Mouse (Mus musculus): ENCODE data around the gene Pcbp3. TPM values are rescaled to one million over a fixed set of nuclear protein-coding genes. Genes with fewer than 3 reads are reported as not detected.

Pcbp3 gene
- polyA plus RNA-seq, 1 experiment from 2014 or later: 44.9 TPM

DNA sequence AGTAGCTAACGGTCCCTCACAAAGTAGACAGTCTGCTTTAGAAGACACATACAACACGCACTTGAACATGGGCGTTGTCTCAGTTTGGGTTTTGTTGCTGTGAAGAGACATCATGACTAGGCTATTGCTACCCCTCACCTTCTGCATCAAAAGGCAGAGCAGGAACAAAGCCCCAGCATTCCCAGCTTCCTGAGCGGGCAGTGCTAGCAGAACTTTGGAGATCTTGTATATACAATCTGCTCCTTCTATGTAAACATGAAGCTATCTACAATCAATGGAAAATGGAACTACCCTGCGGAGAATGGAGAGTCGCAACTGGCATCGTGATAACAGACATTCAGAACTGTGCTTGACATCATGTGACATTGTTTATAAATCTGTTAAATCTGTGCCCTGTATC lies 9.3 kb upstream of the Pcbp3 start:
- 92% methylated on average over 7 of the region's 7 CpGs for WGBS
- Histone ChIP-seq H3K4me1 (peaks cover 34% of the 10 kb centered on the region), H3K4me3 (no peak overlapping the region), H3K9me3 (replicated peaks) (no peaks in the 10 kb centered on the region), H3K27ac (no peak overlapping the region), H3K36me3 (no peaks in the 10 kb centered on the region), H3K27me3 (ENCODE audit: low read depth, poor library complexity, severe bottlenecking) (no peaks in the 10 kb centered on the region)
- DNase-seq (ENCODE audit: low spot score): no peak

DNA sequence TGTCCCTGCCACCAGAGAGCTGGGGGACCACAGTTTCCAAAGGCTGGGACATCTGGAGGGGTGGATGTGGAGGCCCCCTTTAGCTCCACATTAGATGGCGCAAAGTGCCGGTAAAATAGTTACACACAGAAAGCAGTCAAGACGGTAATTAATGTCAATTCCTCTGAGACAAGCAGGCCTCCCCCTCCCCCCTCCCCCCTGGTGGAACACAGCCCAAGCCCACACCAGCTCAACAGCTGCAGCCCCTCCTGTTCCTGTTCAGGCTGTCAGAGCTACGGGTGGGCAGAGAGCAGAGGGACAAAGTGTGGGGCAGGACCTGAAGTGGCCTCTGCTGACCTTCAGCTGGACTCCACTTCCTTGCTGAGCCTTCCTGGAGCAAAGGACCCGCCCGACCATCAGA lies 2.7 kb upstream of the Pcbp3 start:
- 5% methylated on average over 6 of the region's 6 CpGs for WGBS
- H3K27ac ChIP-seq: peak overlapping the region; percentile 73

DNA sequence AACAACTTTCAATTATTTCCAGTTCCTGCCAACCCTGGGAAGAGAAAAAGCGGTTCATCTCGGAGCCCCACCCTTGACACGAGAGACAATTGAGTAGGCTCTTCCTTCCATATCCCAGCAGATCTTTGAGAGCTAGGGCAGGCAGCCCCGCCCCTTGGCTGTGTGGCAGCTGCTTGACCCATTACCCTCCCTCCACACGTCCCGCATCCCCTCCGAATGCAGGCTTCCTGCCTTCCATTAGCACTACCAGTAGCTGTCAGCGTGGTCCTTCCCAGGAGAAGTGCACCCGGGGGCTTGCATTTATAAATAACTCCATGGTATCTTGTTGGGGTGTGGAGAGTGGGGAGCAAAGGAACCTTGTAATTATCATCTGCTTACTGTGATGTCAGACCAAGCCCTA lies 2.3 kb upstream of the Pcbp3 start:
- H3K27me3 ChIP-seq (ENCODE audit: low read depth, poor library complexity, severe bottlenecking): no peaks in the 10 kb centered on the region
- peak overlapping the region; percentile 30 for H3K4me3 ChIP-seq
- H3K36me3 ChIP-seq: no peaks in the 10 kb centered on the region
- H3K4me1 ChIP-seq: peaks cover 64% of the 10 kb centered on the region
- peak; percentile 56 for DNase-seq (ENCODE audit: low spot score)
- no peaks in the 10 kb centered on the region for H3K9me3 ChIP-seq (replicated peaks)
- peak overlapping the region; percentile 73; the same call in 1 of the 2 replicates for H3K27ac ChIP-seq
- WGBS: 14% methylated on average over 9 of the region's 9 CpGs

More for the DNA sequence above, 2.7 kb upstream of the Pcbp3 start:
- DNase-seq (ENCODE audit: low spot score): peak; percentile 72
- Histone ChIP-seq H3K9me3 (replicated peaks) (no peaks in the 10 kb centered on the region), H3K36me3 (no peaks in the 10 kb centered on the region), H3K27me3 (ENCODE audit: low read depth, poor library complexity, severe bottlenecking) (no peaks in the 10 kb centered on the region), H3K4me3 (peak overlapping the region; percentile 30), H3K4me1 (peaks cover 64% of the 10 kb centered on the region)

DNA sequence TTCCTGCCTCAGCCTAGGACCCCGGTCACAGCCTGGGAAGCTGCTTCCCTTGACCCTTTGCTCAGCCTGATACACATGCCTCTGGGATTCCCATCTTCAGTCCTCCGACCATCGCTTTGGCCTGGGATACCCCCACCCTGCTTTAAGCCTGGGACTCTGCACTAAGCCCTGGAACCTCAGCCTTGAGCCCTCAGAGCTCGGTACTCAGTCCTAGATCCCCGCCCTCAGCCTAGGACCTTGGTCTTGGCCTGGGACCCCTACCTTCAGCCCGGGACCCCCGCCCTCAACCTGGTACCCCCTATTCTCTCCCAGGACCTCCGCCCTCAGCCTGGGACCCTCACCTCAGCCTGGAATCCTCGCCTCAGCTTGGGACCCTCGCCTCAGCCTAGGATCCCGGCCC lies 531 bp downstream of the Pcbp3 start:
- no peaks in the 10 kb centered on the region for H3K36me3 ChIP-seq

DNA sequence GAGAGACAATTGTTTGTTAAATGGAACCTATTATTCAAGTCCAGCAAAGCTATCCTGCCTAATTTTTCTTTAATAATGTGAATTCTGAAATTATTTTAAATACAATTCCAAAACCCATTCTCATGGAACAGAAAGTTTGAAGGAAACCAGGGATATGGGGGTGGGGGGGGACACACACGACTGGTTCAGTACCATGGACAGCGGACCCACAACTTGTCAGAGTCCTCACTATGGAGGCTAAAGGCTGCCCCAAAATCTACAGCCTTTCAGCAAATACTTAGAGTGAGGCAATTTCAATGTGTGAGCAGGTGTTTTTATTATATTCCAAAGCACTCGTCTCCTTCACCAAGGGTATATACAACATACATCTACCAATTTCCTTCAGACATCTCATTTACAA lies 3.5 kb downstream of the Pcbp3 start:
- Histone ChIP-seq H3K36me3 (no peaks in the 10 kb centered on the region), H3K4me1 (peaks cover 34% of the 10 kb centered on the region), H3K4me3 (no peak overlapping the region), H3K9me3 (replicated peaks) (no peaks in the 10 kb centered on the region), H3K27ac (no peak overlapping the region), H3K27me3 (ENCODE audit: low read depth, poor library complexity, severe bottlenecking) (no peaks in the 10 kb centered on the region)
- WGBS: 51% methylated on average over 3 of the region's 3 CpGs
- DNase-seq (ENCODE audit: low spot score): peak; percentile 58

More for the DNA sequence above, 531 bp downstream of the Pcbp3 start:
- DNase-seq (ENCODE audit: low spot score): no peak
- Histone ChIP-seq H3K4me3 (peak overlapping the region; percentile 68), H3K4me1 (peaks cover 63% of the 10 kb centered on the region), H3K27me3 (ENCODE audit: low read depth, poor library complexity, severe bottlenecking) (no peaks in the 10 kb centered on the region), H3K27ac (peak overlapping the region; percentile 87), H3K9me3 (replicated peaks) (no peaks in the 10 kb centered on the region)
- 13% methylated on average over 11 of the region's 11 CpGs for WGBS

DNA sequence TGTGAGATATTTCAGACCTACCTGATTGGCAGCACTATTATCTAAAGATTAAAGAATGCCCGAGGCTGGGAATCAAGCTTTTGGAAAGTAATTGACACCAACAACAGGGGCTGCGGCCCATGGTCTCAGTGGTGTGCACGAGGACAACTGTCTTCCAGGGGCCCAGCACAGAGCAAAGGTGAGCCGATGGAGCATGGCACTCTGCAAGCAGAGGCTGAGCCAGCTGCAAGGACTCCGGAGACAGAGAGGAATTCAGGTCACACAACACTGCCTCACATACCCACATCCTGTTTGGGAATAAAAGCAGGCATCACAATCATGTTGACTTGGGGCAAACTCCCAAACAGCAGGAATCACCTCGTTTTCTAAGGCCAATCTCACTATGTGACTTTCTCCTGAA lies 5.5 kb downstream of the Pcbp3 start:
- Histone ChIP-seq H3K36me3 (no peaks in the 10 kb centered on the region), H3K4me3 (no peak overlapping the region), H3K27me3 (ENCODE audit: low read depth, poor library complexity, severe bottlenecking) (no peaks in the 10 kb centered on the region), H3K9me3 (replicated peaks) (no peaks in the 10 kb centered on the region), H3K27ac (no peak overlapping the region), H3K4me1 (peaks cover 15% of the 10 kb centered on the region)
- WGBS: 66% methylated on average over 6 of the region's 6 CpGs
- no peak for DNase-seq (ENCODE audit: low spot score)

DNA sequence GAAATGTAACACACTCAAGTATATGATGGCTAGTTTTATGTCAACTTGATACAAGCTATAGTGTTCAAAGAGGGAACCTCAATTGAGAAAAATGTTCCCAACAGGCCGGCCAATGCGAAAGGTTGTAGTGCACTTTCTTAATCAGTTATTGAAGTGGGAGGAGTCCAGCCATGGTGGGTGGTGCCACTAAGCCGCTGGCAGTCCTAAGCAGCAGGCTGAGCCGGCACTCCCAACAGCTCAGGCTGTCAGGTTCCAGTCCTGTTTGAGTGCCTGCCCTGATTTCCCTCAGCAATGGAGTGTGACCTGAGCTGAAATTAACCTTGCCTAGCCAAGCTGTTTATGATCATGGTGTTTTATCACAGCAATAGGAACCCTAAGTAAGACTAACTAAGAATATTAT lies 20.6 kb downstream of the Pcbp3 start:
- 70% methylated on average over 4 of the region's 4 CpGs for WGBS
- Histone ChIP-seq H3K9me3 (replicated peaks) (no peaks in the 10 kb centered on the region), H3K27me3 (ENCODE audit: low read depth, poor library complexity, severe bottlenecking) (no peaks in the 10 kb centered on the region), H3K36me3 (no peaks in the 10 kb centered on the region), H3K4me3 (no peak overlapping the region), H3K27ac (no peak overlapping the region), H3K4me1 (no peaks in the 10 kb centered on the region)
- DNase-seq (ENCODE audit: low spot score): no peak

DNA sequence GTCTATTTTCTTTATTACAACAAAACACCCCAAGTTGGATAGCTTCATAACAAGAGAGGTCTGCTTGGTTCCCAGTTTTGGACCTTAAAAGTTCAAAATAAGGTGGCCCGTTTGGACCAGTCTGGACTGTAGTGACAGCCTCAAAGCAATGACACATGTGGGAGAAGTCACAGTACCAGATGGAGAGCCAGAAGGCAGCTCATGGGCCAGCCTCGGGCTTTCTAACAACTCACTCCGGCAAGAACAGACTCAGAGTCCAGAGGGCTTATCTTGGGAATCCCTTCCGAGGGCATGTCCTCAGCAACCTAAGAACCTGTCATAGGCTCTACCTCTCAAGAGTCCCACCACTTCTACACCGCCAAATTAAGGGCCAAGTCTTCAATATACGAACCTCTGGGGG lies 24.9 kb downstream of the Pcbp3 start:
- WGBS: 92% methylated on average over 6 of the region's 6 CpGs
- no peaks in the 10 kb centered on the region for H3K9me3 ChIP-seq (replicated peaks)

DNA sequence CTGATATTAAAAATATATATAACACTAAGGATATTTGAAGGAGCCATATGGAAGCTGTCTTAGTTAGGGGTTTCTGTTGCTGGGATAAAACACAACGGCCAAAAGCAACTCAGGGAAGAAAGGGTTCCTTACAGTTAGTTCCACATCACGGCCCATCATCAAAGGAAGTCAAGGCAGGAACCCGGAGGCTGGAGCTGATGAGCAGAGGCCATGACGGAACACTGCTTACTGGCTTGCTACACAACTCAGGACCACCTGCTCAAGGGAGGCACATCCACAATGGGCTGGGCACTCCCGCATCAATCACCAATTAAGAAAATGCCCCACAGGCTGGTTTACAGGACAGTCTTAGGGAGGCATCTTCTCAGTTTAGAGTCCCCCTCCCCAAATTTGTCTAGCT lies 26.9 kb downstream of the Pcbp3 start:
- 86% methylated on average over 5 of the region's 5 CpGs for WGBS
- Histone ChIP-seq H3K27me3 (ENCODE audit: low read depth, poor library complexity, severe bottlenecking) (no peaks in the 10 kb centered on the region), H3K9me3 (replicated peaks) (no peaks in the 10 kb centered on the region), H3K4me1 (no peaks in the 10 kb centered on the region), H3K27ac (no peak overlapping the region), H3K36me3 (no peaks in the 10 kb centered on the region), H3K4me3 (no peak overlapping the region)
- no peak for DNase-seq (ENCODE audit: low spot score)

More for the DNA sequence above, 24.9 kb downstream of the Pcbp3 start:
- H3K27ac ChIP-seq: no peak overlapping the region
- H3K36me3 ChIP-seq: no peaks in the 10 kb centered on the region
- H3K27me3 ChIP-seq (ENCODE audit: low read depth, poor library complexity, severe bottlenecking): no peaks in the 10 kb centered on the region
- DNase-seq (ENCODE audit: low spot score): no peak
- H3K4me1 ChIP-seq: no peaks in the 10 kb centered on the region
- no peak overlapping the region for H3K4me3 ChIP-seq

DNA sequence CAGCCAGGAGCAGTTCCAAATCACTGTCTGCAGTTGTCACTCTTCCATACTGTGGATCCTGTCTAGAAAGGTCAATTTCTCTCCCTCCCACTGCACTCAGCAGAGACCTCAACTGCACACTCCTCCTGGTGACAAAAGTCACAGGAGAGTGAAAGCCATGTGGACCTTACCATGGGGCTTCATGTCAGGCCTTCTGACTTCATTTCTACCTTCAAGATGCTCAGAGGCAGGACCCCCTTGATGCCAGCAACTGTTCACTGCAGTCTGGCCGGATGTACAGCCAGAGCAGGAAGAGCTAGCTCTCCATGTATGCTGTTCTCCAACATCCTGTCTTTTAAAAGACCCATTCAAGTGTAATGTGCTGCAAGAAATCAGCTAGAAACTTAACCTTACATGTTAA lies 29.9 kb downstream of the Pcbp3 start:
- Histone ChIP-seq H3K27ac (no peak overlapping the region), H3K4me3 (no peak overlapping the region), H3K4me1 (no peaks in the 10 kb centered on the region), H3K27me3 (ENCODE audit: low read depth, poor library complexity, severe bottlenecking) (no peaks in the 10 kb centered on the region), H3K36me3 (no peaks in the 10 kb centered on the region), H3K9me3 (replicated peaks) (no peaks in the 10 kb centered on the region)
- WGBS: 97% methylated on average over 1 of the region's 1 CpGs
- no peak for DNase-seq (ENCODE audit: low spot score)

DNA sequence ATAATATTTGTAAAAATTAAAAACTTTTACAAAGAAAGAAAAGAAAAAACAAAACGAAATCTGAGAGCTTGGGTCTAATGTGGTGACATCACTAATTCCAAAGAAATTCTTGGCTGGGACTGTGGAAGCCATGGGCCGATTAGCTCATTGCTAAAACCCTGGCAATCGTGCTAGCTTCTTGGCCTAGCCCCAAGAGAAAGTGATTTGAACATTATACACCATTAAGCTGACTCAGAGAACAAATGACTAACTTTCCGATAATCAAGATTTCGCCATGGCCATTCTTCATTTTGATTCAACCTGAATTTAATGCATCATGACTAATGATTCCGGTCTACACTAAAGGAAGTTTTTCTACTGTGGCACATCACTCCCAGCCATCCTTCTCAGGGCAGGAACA lies 30.6 kb downstream of the Pcbp3 start:
- DNase-seq (ENCODE audit: low spot score): no peak
- WGBS: 90% methylated on average over 6 of the region's 6 CpGs
- no peaks in the 10 kb centered on the region for H3K9me3 ChIP-seq (replicated peaks)

DNA sequence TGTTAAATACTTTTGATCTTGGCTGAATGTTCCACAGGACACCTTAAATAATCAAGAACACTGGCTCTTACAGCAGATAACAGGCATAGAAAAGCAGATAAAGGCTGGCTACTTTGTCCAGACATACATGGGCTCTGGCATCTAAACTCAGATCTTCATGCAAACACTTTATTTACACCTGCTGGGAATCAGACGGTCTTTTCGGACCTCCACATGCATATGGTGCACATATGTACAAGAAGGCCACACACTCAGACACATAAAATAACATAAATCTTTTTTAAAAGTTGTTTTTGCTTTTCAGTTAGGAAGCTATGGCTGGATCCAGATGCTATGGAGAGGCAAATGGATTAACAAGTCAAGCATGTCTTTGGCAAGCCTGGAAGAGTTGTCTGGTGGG lies 37.2 kb downstream of the Pcbp3 start:
- no peaks in the 10 kb centered on the region for H3K4me1 ChIP-seq
- no peaks in the 10 kb centered on the region for H3K27me3 ChIP-seq (ENCODE audit: low read depth, poor library complexity, severe bottlenecking)
- DNase-seq (ENCODE audit: low spot score): no peak
- no peak overlapping the region for H3K27ac ChIP-seq
- H3K9me3 ChIP-seq (replicated peaks): no peaks in the 10 kb centered on the region; the same call in 1 of the 2 replicates
- 69% methylated on average over 2 of the region's 2 CpGs for WGBS
- no peak overlapping the region for H3K4me3 ChIP-seq
- peaks cover under 1% of the 10 kb centered on the region; the same call in 1 of the 2 replicates for H3K36me3 ChIP-seq

More for the DNA sequence above, 30.6 kb downstream of the Pcbp3 start:
- Histone ChIP-seq H3K4me1 (no peaks in the 10 kb centered on the region), H3K36me3 (no peaks in the 10 kb centered on the region), H3K27ac (no peak overlapping the region), H3K27me3 (ENCODE audit: low read depth, poor library complexity, severe bottlenecking) (no peaks in the 10 kb centered on the region), H3K4me3 (no peak overlapping the region)

DNA sequence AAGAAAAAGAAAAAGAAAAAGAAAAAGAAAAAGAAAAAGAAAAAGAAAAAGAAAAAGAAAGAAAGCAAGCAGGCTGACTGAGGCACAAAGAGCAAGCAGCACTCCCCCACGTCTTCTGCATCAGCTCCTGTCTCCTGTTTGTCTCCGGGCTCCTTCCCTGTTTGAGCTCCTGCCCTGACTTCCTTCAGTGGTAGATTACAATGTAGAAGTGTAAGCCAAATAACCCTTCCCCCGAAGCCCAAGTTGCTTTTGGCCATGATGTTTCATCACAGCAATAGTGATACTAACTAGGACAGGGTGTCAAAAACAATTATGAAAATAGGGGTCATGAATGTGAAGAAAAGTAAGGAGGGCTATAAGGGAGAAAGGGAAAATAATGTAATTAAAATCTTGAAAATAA lies 43.6 kb downstream of the Pcbp3 start:
- Histone ChIP-seq H3K4me1 (no peaks in the 10 kb centered on the region), H3K4me3 (no peak overlapping the region), H3K27me3 (ENCODE audit: low read depth, poor library complexity, severe bottlenecking) (no peaks in the 10 kb centered on the region), H3K9me3 (replicated peaks) (no peaks in the 10 kb centered on the region; the same call in 1 of the 2 replicates), H3K36me3 (peaks cover 6% of the 10 kb centered on the region; the same call in 1 of the 2 replicates), H3K27ac (no peak overlapping the region)
- WGBS: 89% methylated on average over 3 of the region's 3 CpGs
- no peak for DNase-seq (ENCODE audit: low spot score)

DNA sequence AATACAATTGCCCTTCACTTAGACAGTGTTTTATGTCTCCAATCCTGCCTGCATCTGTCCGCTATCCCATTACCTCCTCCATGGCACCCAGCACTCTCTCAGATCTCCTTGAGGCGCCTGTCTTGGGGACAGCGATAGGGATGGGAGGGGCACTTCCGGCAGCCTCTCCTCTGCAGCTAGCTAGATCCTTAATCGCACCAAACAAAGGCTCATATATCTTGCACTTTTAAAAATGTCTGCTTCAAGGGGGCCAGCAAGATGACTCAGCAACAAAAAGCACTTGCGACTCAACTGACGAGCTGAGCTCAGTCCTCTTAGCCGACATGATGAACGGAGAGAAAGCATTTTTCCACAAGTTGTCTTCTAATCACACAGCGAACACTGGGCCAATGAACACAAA lies 55.3 kb downstream of the Pcbp3 start:
- no peak overlapping the region for H3K27ac ChIP-seq
- H3K27me3 ChIP-seq (ENCODE audit: low read depth, poor library complexity, severe bottlenecking): no peaks in the 10 kb centered on the region
- H3K9me3 ChIP-seq (replicated peaks): no peaks in the 10 kb centered on the region
- 70% methylated on average over 10 of the region's 10 CpGs for whole genome bisulfite sequencing
- no peak overlapping the region for H3K4me3 ChIP-seq
- DNase-seq (ENCODE audit: low spot score): no peak
- H3K4me1 ChIP-seq: peaks cover 23% of the 10 kb centered on the region
- no peaks in the 10 kb centered on the region for H3K36me3 ChIP-seq
